Mouse (Mus musculus) E14TG2a.4 (cell line): ENCODE data around the gene Fhit.

ENCODE experiments used
- CTCF ChIP-seq: conservative IDR thresholded peaks from 2 replicates; pipeline ENCODE4 v1.5.1; 2014; ENCODE audit warnings: low read length
- NANOG ChIP-seq: IDR thresholded peaks from 2 replicates; pipeline ENCODE4 v1.6.1; 2014; ENCODE audit warnings: borderline replicate concordance, low read length, mixed read lengths

- TF ChIP-seq CTCF (no peak), NANOG (no peak)
Measured at GRCm38 (mm10) chr14:9544364-9544763, 1617.5 kb downstream of the Fhit start.
